Mouse (Mus musculus): ENCODE results near the gene Ffar1. TPM values are rescaled to one million over a fixed set of nuclear protein-coding genes. Genes with fewer than 3 reads are reported as not detected.
A peak's percentile ranks its signal among the peaks of the same experiment; 100 is the strongest.

The Ffar1 gene
- polyA plus RNA-seq, 1 experiment from 2014 or later, result 0.26 TPM

DNA sequence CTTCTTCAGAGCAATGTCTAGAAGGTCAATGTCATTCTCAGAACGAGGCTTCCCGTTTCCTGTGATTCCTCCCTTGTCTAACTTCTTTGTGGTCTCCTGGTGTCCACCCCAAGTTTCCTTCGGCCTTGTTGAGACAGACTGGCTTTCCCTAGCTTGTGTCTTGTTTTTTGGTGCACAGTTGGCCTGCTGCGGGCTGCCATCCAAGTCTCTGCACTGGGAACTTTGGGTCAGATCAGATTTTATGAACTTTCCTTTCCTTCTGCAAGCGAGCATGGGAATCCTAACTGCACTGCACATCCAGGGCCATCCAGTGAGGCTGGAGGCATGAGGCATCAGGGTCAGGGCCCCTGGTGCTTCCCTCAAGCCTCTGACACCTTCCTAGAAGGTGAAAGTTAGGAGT, 39.8 kb downstream of the Ffar1 start:
- ATAC-seq (ENCODE audit: insufficient read depth, low FRiP score, low read depth), result no peak
- no peaks in the 10 kb centered on the region for H3K36me3 ChIP-seq
- H3K9me3 ChIP-seq, result no peaks in the 10 kb centered on the region
- H3K27me3 ChIP-seq (replicated peaks), result no peaks in the 10 kb centered on the region
- H3K4me1 ChIP-seq, result no peaks in the 10 kb centered on the region; the same call in 1 of the 2 replicates
- peak overlapping the region; percentile 21 for H3K4me2 ChIP-seq
- H3K9ac ChIP-seq, result no peak overlapping the region
- H3K4me3 ChIP-seq (replicated peaks), result no peak overlapping the region
- 46% methylated on average over 5 of the region's 5 CpGs for WGBS
- no peak overlapping the region for H3K27ac ChIP-seq

DNA sequence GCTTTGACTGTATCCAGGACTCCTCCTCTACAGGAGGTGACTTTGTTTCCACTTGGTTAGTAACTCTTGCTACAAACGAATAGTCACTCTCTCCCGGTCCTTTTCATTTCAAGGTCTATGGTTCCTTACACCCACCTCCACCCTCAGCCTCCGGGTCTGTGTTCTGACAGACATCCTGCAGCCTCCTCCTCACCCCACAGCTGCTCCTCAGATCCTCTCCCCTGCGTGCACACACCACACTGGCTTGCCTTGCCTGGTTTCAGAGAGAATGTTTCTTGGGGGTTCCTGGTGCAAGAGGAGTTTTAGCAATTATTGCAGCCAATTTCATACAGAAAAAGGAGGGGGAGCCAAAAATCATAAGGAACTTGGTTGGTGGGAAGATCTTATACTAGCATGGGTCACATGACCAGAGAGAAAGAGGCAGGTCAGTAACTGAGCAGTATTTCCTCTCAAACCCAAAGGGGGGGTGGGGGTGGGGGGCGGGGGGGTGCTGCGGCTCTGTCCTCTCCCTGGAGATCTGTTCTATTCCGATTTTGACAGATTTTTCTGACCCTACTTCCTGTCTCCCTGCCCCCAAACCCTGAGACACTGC, 40.4 kb downstream of the Ffar1 start:
- Histone ChIP-seq H3K36me3 (no peaks in the 10 kb centered on the region), H3K4me1 (no peaks in the 10 kb centered on the region; the same call in 1 of the 2 replicates), H3K27me3 (replicated peaks) (no peaks in the 10 kb centered on the region), H3K4me3 (replicated peaks) (no peak overlapping the region), H3K27ac (peak overlapping the region; percentile 74), H3K9me3 (no peaks in the 10 kb centered on the region), H3K4me2 (peak overlapping the region; percentile 28), H3K9ac (no peak overlapping the region)
- ATAC-seq (ENCODE audit: insufficient read depth, low FRiP score, low read depth), result no peak
- WGBS, result 40% methylated on average over 7 of the region's 7 CpGs

DNA sequence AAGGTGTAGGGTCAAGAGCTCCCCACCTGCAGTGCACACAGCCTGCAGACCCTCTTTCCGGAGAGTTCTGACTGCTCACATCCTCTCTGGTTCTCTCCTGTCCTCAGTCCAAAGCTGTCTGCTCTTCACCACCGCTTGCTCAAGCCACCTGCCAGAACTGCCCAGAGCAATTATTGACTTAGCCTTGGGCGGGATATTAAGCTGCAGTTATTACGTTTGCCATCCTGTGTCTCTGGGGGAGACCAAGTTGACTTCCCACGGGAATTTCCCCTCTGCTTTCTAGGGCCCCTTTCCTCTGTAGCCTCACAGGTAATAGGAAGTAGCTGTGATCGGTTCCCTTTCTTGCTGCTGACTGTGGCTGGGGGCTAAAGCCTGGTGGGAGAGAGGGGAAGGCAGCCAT, 41.2 kb downstream of the Ffar1 start:
- ATAC-seq (ENCODE audit: insufficient read depth, low FRiP score, low read depth), result peak; percentile 71; the same call in 1 of the 2 replicates
- no peaks in the 10 kb centered on the region for H3K27me3 ChIP-seq (replicated peaks)
- peak overlapping the region; percentile 28; the same call in 1 of the 2 replicates for H3K4me2 ChIP-seq
- no peak overlapping the region for H3K9ac ChIP-seq
- H3K9me3 ChIP-seq, result no peaks in the 10 kb centered on the region
- 48% methylated on average over 6 of the region's 6 CpGs for WGBS
- H3K36me3 ChIP-seq, result no peaks in the 10 kb centered on the region
- H3K4me3 ChIP-seq (replicated peaks), result no peak overlapping the region
- peak overlapping the region; percentile 74 for H3K27ac ChIP-seq
- no peaks in the 10 kb centered on the region; the same call in 1 of the 2 replicates for H3K4me1 ChIP-seq

DNA sequence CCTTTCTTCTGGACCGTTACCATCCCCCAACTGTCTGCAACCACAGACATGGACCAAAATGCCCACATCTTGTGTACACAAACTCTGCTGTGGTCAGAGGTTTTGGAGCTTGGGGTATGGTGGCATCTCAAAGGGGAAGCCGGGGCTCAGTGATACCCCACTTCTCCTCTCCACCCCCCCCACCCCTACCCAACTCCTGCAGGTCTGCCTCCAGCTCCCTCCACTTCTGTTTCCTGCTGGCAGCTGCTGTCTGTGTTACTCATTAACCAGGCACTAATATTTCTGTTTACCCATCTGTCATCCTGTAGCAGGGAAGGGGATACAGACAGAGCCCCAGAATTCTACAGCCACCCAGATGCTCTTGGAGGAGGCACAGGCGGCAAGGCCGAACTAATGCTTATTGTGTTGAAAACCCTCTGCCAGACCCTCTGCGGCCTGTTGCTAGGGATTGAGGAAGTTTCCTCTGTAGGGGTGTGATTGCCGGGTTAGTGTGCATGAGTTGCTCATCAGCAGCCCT, 49.0 kb downstream of the Ffar1 start:
- no peaks in the 10 kb centered on the region for H3K36me3 ChIP-seq
- ATAC-seq (ENCODE audit: insufficient read depth, low FRiP score, low read depth), result peak; percentile 80
- H3K4me3 ChIP-seq (replicated peaks), result no peak overlapping the region
- H3K9me3 ChIP-seq, result no peaks in the 10 kb centered on the region
- no peak overlapping the region for H3K9ac ChIP-seq
- H3K4me2 ChIP-seq, result 0 out of 2 replicates have a peak overlapping the region, but pooled peaks have one; percentile 19
- WGBS, result 53% methylated on average over 6 of the region's 6 CpGs
- H3K27ac ChIP-seq, result peak overlapping the region; percentile 76
- H3K27me3 ChIP-seq (replicated peaks), result no peaks in the 10 kb centered on the region
- H3K4me1 ChIP-seq, result peaks cover 10% of the 10 kb centered on the region

DNA sequence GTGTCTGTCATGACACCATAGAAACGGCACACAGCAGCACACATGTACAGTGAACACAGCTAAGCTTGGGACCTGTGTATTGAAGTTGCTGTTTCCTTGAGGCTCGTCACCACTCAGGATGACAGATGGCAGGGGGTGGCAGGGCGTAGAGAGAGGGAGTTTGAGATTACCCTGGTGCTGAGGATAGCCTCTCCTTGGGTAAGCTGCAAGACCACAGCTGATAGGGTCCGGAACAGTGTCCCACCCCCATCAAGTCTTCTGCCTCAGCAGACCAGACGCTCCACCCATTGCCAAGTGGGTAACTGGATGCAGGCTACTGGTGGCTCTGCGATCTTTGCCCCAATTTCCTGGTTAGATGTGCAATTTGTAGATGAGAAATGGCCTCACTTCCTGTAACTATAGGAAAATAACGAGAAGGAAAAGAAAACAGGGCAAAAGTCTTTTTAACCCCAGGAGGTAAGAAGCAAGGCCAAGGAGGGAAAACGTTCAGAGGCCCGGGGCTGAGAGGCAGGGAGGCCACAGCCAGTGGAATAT, 49.5 kb downstream of the Ffar1 start:
- WGBS, result 37% methylated on average over 9 of the region's 9 CpGs
- H3K27ac ChIP-seq, result peak overlapping the region; percentile 76
- no peaks in the 10 kb centered on the region for H3K27me3 ChIP-seq (replicated peaks)
- H3K36me3 ChIP-seq, result no peaks in the 10 kb centered on the region
- ATAC-seq (ENCODE audit: insufficient read depth, low FRiP score, low read depth), result peak; percentile 21; the same call in 1 of the 2 replicates
- H3K4me1 ChIP-seq, result peaks cover 10% of the 10 kb centered on the region
- H3K9ac ChIP-seq, result no peak overlapping the region
- 0 out of 2 replicates have a peak overlapping the region, but pooled peaks have one; percentile 19 for H3K4me2 ChIP-seq
- H3K4me3 ChIP-seq (replicated peaks), result no peak overlapping the region
- H3K9me3 ChIP-seq, result no peaks in the 10 kb centered on the region

DNA sequence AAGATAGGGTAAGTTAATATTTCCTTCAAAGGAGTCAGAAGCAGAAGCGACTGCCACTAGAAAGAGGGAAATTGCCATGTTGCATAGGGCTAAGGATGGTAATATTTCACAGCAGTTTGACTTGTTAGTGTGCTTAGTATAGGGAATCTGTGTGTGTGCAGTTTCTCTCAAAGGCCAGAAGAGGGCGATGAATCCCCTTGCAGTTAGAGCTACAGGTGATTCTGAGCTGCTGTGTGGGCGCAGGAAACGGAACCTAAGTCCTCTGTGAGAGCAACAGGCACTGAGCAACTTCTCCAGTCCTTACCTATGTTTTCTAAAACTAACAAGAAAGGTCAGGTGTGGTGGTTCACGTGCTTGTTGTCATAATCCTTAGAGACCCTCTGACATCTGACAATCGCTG, 51.0 kb downstream of the Ffar1 start:
- Histone ChIP-seq H3K4me2 (no peak overlapping the region), H3K4me1 (peaks cover 10% of the 10 kb centered on the region), H3K27ac (no peak overlapping the region), H3K4me3 (replicated peaks) (no peak overlapping the region), H3K9me3 (no peaks in the 10 kb centered on the region), H3K36me3 (no peaks in the 10 kb centered on the region), H3K27me3 (replicated peaks) (no peaks in the 10 kb centered on the region), H3K9ac (no peak overlapping the region)
- WGBS, result 61% methylated on average over 6 of the region's 6 CpGs
- no peak for ATAC-seq (ENCODE audit: insufficient read depth, low FRiP score, low read depth)

Other genes with a start within 250 kb of the Ffar1 start
- gene Upk1a, start 248.7 kb downstream of the Ffar1 start, polyA plus RNA-seq (2015; fragmentation: Nextera tagmentation; extraction: Ambion mirVana), result 6.8 and 7.4 TPM in 2 replicates
- gene Cox6b1, start 235.4 kb downstream of the Ffar1 start, polyA plus RNA-seq (2015; fragmentation: Nextera tagmentation; extraction: Ambion mirVana), result 994 and 1,014 TPM in 2 replicates
- not detected in 2 replicates for gene Etv2, start 225.7 kb downstream of the Ffar1 start, polyA plus RNA-seq (2015; fragmentation: Nextera tagmentation; extraction: Ambion mirVana)
- 110 and 111 TPM in 2 replicates for gene Rbm42, start 211.2 kb downstream of the Ffar1 start, polyA plus RNA-seq (2015; fragmentation: Nextera tagmentation; extraction: Ambion mirVana)
- gene Haus5, start 196.6 kb downstream of the Ffar1 start, polyA plus RNA-seq (2015; fragmentation: Nextera tagmentation; extraction: Ambion mirVana), result 39.1 and 47.7 TPM in 2 replicates
- gene Pmis2, start 190.0 kb downstream of the Ffar1 start, polyA plus RNA-seq (2015; fragmentation: Nextera tagmentation; extraction: Ambion mirVana), result not detected in 2 replicates
- 4.2 and 6.6 TPM in 2 replicates for gene 2200002J24Rik, start 162.6 kb downstream of the Ffar1 start, polyA plus RNA-seq (2015; fragmentation: Nextera tagmentation; extraction: Ambion mirVana)
- gene Atp4a, start 149.4 kb downstream of the Ffar1 start, polyA plus RNA-seq (2015; fragmentation: Nextera tagmentation; extraction: Ambion mirVana), result 4.9 and 9.2 TPM in 2 replicates
- gene Tmem147, start 132.0 kb downstream of the Ffar1 start, polyA plus RNA-seq (2015; fragmentation: Nextera tagmentation; extraction: Ambion mirVana), result 227 and 239 TPM in 2 replicates
- 0.50 and 0.73 TPM in 2 replicates for gene Gapdhs, start 117.9 kb downstream of the Ffar1 start, polyA plus RNA-seq (2015; fragmentation: Nextera tagmentation; extraction: Ambion mirVana)
- gene Sbsn, start 110.1 kb downstream of the Ffar1 start, polyA plus RNA-seq (2015; fragmentation: Nextera tagmentation; extraction: Ambion mirVana), result 8.4 and 17.9 TPM in 2 replicates
- gene Dmkn, start 97.8 kb downstream of the Ffar1 start, polyA plus RNA-seq (2015; fragmentation: Nextera tagmentation; extraction: Ambion mirVana), result 70.8 and 142 TPM in 2 replicates
- 96.1 and 227 TPM in 2 replicates for gene Krtdap, start 73.7 kb downstream of the Ffar1 start, polyA plus RNA-seq (2015; fragmentation: Nextera tagmentation; extraction: Ambion mirVana)
- 14.9 and 26.5 TPM in 2 replicates for gene Ffar2, start 37.8 kb downstream of the Ffar1 start, polyA plus RNA-seq (2015; fragmentation: Nextera tagmentation; extraction: Ambion mirVana)
- gene Ffar3, start 5.4 kb downstream of the Ffar1 start, polyA plus RNA-seq (2015; fragmentation: Nextera tagmentation; extraction: Ambion mirVana), result 0.31 and 0.41 TPM in 2 replicates
- 0.15 and 0.22 TPM in 2 replicates for gene Cd22, start 18.8 kb upstream of the Ffar1 start, polyA plus RNA-seq (2015; fragmentation: Nextera tagmentation; extraction: Ambion mirVana)
- 0.31 and 0.48 TPM in 2 replicates for gene Mag, start 53.3 kb upstream of the Ffar1 start, polyA plus RNA-seq (2015; fragmentation: Nextera tagmentation; extraction: Ambion mirVana)
- gene Hamp2, start 63.1 kb upstream of the Ffar1 start, polyA plus RNA-seq (2015; fragmentation: Nextera tagmentation; extraction: Ambion mirVana), result 0.62 TPM in 1 of 2 replicates, not detected in the other
- gene Hamp, start 82.5 kb upstream of the Ffar1 start, polyA plus RNA-seq (2015; fragmentation: Nextera tagmentation; extraction: Ambion mirVana), result 0.39 and 1.8 TPM in 2 replicates
- 19.9 and 22.9 TPM in 2 replicates for gene Usf2, start 95.2 kb upstream of the Ffar1 start, polyA plus RNA-seq (2015; fragmentation: Nextera tagmentation; extraction: Ambion mirVana)
- 102 and 116 TPM in 2 replicates for gene Lsr, start 111.9 kb upstream of the Ffar1 start, polyA plus RNA-seq (2015; fragmentation: Nextera tagmentation; extraction: Ambion mirVana)
- gene Fam187b, start 112.2 kb upstream of the Ffar1 start, polyA plus RNA-seq (2015; fragmentation: Nextera tagmentation; extraction: Ambion mirVana), result 8.7 and 9.7 TPM in 2 replicates
- gene Fxyd5, start 180.9 kb upstream of the Ffar1 start, polyA plus RNA-seq (2015; fragmentation: Nextera tagmentation; extraction: Ambion mirVana), result 27.1 and 29.0 TPM in 2 replicates
- 21.6 and 25.0 TPM in 2 replicates for gene Fxyd7, start 189.9 kb upstream of the Ffar1 start, polyA plus RNA-seq (2015; fragmentation: Nextera tagmentation; extraction: Ambion mirVana)
- 89.3 and 110 TPM in 2 replicates for gene Fxyd1, start 195.6 kb upstream of the Ffar1 start, polyA plus RNA-seq (2015; fragmentation: Nextera tagmentation; extraction: Ambion mirVana)
- 1.6 and 1.9 TPM in 2 replicates for gene Lgi4, start 197.8 kb upstream of the Ffar1 start, polyA plus RNA-seq (2015; fragmentation: Nextera tagmentation; extraction: Ambion mirVana)
- gene Fxyd3, start 215.1 kb upstream of the Ffar1 start, polyA plus RNA-seq (2015; fragmentation: Nextera tagmentation; extraction: Ambion mirVana), result 364 and 383 TPM in 2 replicates

Data from stomach, embryonic 15.5 days (tissue).